Mouse (Mus musculus) liver, adult (tissue): ENCODE data around the gene Prss16.

Experiments used
- GATA4 ChIP-seq: IDR thresholded peaks from 2 replicates; pipeline ENCODE4 v1.6.1; 2014; ENCODE audit warnings: mild to moderate bottlenecking, low read length; ENCODE audit not compliant: insufficient replicate concordance

Gene Prss16

DNA sequence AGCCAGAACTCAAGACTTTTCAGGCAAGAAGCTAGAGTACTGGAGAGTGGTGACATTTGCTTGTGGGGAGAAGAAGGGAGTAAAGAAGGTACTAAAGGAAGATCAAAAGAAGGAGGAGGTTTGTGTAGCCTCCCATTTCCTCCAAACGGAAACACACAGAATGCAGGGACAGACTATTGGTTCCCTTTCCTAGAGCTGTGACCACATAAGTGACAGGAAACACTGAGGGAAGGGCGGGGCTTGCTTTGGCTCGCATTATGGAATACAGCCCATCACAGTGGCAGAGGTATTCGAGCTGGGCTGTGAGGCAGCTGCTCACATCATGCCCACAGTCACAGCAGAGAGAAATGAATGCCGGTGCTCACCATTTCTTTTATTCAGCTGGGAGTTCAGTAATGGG lies 7.7 kb downstream of the Prss16 start:
- no peak for TF ChIP-seq GATA4

- TF ChIP-seq GATA4 = no peak
Measured at GRCm38 (mm10) chr13:22001346-22001745, 8.2 kb downstream of the Prss16 start.

DNA sequence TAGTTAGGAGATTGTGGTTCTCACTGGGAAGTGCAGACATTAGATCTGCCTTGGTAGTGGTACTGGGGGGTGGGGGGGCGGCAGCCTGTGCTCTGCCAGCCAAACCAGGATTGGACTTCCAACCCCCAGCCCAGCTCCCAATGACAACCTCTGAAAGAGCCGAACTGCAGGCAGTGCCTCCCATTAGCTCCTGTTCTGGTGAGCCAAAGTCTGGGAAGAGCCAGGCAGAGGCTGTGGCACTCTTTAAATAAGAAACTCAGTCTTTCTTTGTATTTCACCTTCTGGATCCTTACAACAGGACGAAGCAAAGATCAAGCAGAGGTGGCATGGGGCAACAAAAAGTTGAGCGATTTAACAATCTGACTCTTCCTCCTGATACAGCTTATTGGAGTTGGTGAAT lies 10.4 kb downstream of the Prss16 start:
- TF ChIP-seq GATA4 = no peak

GRCm38 (mm10) chr13:21998412-21998811 lies 11.1 kb downstream of the Prss16 start:
- no peak for TF ChIP-seq GATA4

GRCm38 (mm10) chr13:21997821-21998220 lies 11.7 kb downstream of the Prss16 start:
- TF ChIP-seq GATA4 = no peak

- TF ChIP-seq GATA4 = no peak
Measured at GRCm38 (mm10) chr13:21997201-21997820, 12.2 kb downstream of the Prss16 start.

- TF ChIP-seq GATA4 = no peak
Measured at GRCm38 (mm10) chr13:21996840-21997185, 12.7 kb downstream of the Prss16 start.

GRCm38 (mm10) chr13:21996101-21996839 lies 13.3 kb downstream of the Prss16 start:
- TF ChIP-seq GATA4 = no peak

- no peak for TF ChIP-seq GATA4
Measured at GRCm38 (mm10) chr13:21995331-21995914, 14.1 kb downstream of the Prss16 start.

DNA sequence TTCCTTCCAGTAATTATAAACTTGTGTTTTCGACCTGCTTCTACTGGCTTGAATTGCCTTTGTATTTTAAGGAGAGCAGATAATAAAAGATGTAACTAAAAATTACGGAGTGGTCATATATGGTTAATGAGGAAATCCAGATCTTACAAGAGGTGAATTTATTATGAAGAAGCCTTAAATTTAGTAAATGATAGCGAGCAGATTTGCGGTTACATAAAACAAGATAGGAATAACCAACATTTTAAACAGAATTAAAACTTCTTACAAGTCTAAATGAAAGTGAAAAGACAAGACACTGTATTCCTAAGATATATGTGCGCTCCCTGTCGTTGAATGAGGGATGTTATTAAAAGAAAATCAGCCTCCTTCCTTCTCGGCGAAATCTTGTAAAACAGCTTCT lies 14.6 kb downstream of the Prss16 start:
- TF ChIP-seq GATA4 = no peak

GRCm38 (mm10) chr13:21993957-21994738 lies 15.4 kb downstream of the Prss16 start:
- TF ChIP-seq GATA4 = no peak

DNA sequence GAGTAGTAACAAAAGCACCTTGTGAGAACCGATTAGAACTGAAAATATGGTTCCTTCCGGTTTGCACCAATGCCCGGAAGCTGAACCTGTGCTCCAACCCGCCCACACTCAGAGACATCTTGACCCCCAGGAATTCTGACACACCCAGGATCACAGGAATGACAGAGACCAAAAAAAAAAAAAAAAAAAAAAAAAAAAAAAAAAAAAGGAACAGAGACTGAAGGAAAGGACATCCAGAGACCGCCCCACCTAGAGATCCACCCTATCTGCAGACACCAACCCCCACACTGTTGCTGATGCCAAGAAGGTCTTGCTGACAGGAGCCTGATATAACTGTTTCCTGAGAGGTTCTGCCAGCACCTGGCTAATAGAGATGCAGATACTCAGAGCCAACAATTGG lies 17.0 kb downstream of the Prss16 start:
- no peak for TF ChIP-seq GATA4

DNA sequence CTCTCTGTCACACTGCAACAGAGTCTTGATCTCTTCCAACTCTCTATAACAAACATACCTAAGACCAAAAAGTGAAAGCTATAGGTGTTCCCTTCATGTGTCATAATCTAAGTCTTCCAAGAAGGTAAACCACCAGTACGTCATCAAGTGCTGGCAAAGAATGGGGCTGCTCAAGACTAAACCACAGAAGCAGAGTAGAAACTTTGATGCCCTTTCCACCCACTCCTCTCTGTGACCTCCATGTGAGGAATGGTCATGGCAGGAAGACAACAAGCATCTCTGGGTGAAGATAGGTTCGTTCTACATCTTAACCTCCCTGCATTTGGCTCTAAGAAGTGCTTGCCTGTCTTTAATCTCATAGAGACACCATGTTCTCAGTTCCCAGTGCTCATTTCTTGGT lies 25.1 kb downstream of the Prss16 start:
- TF ChIP-seq GATA4 = no peak

- TF ChIP-seq GATA4 = no peak
Measured at GRCm38 (mm10) chr13:21981803-21982193, 27.7 kb downstream of the Prss16 start.

DNA sequence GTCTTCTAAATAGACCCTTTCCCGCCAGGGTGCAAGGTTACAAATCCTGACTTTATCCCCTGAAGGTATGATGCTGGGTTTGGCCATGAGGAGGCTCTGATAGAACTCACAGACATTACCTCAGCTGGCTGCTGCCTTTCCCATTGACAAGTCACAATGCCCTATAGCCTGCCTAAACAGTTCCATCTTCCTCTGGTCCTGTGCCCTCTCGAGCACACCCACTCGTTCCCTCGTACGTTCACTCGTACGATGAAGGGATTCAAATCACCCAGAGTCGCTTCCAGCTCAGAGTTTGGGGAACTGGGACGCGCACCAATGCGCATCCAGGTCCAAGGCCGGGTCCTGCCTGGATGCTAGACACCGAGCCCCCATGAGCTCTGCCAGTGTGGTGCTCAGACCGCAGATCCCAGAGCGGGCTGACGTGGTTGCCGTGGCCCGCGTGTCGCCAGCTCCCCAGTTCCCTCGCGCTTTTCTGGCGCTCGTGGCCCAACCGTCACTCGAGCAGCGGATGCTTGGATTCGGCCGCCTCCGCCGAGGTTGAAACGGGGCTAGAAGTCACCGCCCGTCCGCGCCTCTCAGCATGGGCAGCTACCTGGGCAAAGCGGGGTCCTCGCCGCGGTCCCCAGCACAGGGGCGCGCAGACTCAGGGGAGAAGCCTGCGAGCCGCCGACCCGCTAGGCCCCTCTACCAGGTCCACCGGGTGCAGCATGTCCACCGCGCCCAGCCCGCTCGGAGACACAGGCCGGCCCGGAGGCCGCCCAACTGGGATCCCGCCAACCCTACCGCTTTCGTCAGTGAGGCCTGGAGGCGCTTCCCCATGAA lies 28.4 kb downstream of the Prss16 start, which contains the start of gene Pom121l2:
Gene Pom121l2, plus strand, starts transcription at position 214 of the 822 bp plus-strand sequence.
- TF ChIP-seq GATA4 = no peak

- TF ChIP-seq GATA4 = no peak; the same call in 1 of the 2 replicates
Measured at GRCm38 (mm10) chr13:21974726-21975473, 34.6 kb downstream of the Prss16 start.
